Mouse (Mus musculus) adrenal gland, adult 10 weeks (tissue): Measurements from ENCODE around the gene S100pbp. TPM values are rescaled to one million over a fixed set of nuclear protein-coding genes. Genes with fewer than 3 reads are reported as not detected.

Experiments used
- polyA plus RNA-seq: library from polyadenylated mRNA; stranded (reverse); fragments of 350-450 nt; fragmentation: Illumina TruSeq; extraction: RNeasy Lipid Tissue Mini Kit (QIAGEN cat#74804); gene quantifications from one replicate; pipeline ENCODE4 v1.2.3, GENCODE M21; 2014; ENCODE audit warnings: low read depth, low replicate concordance

The S100pbp gene
- 55.9 TPM for polyA plus RNA-seq

DNA sequence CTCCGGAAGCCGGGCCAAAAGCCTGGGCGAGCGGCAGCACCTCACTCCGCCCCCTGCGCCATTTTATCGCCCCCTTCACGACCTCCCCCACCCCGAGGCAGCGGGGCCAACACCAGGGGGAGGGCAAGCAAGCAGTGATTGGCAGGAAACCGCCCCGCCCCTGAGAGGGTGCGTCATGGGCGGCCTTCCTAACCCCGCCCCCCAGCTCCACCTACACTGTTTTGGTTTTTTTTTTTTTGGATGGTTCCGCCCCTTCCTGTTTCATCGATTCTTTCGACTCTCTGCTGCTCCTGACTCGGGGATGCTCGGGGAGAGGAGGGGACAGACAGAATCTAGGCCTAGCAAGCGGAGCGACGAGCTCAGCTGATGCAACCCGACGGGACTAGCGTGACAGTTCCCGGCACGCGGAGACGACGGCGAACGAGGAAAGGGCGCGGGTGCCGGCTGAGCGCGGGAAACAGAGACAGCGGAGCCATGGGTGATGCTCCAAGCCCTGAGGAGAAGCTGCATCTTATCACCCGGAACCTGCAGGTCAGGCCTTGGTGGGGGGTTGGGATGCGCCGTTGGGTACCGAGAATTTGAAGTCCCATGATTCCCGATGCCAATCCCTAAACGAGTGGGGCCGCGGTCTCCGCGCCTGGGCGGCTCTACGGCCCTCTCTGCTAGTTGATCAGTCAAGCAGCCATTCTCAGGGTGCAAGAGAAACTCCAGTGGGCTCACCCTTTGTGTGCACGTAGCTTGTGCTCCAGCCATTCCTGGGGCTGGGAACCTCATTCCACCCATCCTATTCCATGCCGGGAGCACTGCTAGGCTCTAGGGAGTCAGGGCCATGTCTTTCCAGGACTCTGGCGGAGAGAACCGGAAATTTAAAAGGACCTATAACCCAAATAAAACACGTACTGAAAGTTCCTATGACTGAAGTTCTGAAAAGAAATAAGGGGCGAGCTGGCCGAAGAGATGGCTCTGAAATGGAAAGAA is at the start of gene S100pbp, which contains the start of gene Yars:
TSS of gene S100pbp (minus strand) at position 186 of the 978 bp plus-strand sequence.
TSS of gene Yars (plus strand) at position 219 of the 978 bp plus-strand sequence.

DNA sequence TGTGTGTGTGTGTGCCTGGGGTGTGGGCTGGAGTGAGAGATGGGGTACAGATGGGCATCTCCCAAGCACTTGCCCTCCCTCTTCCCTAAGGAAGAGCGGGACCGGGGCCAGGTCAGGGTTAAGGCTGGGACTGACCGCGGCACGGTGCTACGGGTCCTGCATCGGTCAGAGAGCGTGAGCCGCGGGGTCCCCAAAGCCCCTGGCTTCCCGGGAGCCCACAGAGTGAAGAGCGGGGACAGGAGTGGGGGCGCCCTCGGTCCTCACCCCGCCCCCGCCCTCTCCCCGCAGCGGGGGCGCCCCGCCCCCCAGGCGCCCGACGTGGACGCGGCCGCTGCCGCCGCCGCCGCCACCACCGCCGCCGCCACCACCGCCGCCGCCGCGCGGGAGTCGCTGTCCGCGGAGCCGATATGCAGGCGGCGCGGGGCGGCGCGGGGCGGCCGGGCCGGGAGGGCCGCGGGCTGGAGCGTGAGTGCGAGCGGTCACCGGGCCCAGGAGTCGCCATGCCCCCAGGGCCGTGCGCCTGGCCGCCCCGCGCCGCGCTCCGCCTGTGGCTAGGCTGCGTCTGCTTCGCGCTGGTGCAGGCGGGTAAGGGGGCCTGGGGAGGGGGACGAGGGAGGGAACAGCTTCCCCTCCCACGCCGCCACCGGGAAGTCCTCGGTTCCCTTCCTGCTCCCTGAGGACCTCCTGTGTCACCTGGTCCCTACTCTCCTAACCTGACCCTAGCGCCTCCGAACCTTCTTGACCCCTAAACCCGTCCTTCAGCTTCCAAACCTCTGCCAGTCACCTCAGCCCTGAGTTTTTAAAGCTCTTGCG is 52.7 kb downstream of the S100pbp start, which contains the start of gene Fndc5:
TSS of gene Fndc5 (plus strand) at position 421 of the 813 bp plus-strand sequence.

DNA sequence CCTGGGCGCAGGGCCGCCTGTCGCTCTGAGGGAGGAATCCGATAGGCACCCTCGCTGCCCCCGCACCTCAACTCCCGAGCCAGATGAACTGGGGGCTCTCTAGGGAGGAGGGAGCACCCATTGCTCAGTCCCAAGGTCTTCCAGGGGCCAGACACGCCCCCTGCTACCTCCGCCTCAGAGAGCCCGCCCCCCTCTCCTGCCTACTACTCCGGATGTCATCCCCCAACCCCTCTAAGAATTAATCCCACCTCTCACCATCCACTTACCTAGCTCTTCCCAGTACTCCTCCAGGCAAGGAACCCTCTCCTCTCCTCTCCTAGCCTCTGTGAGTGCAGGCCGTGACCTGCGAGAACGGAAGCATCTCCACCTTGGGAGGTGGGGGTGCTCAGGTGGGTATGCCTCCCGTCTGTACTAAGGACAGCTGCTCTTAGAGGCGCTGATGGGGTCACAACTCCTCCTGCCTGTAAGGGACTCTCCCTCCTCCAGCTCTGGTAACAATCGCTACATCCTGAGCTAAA is 67.9 kb downstream of the S100pbp start, which contains the start of gene Hpca:
TSS of gene Hpca (minus strand) at position 468 of the 518 bp plus-strand sequence.

DNA sequence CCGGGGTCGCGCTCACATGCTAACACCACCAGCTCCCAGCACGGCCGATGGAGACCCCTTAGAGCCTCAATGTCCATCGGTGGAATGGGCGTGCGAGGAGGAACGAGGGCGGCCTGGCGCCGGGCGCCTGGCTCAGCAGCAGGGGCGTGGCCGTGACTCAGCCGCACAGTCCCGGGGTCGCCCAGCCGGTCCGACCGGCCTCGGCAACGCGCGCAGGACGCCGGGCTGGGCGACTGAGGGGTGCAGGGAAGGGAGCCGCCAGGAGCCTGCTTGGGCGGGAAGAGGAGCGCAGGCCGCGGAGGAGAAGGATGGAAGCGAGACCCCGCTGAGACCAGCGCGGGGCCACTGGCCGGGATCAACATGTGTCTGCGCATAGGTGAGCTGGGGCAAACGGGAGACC is 84.2 kb downstream of the S100pbp start, which contains the start of gene Tmem54:
TSS of gene Tmem54 (plus strand) at position 193 of the 400 bp plus-strand sequence.

Other genes starting within 250 kb of the S100pbp start
- 1.9 TPM for gene Azin2, start 227.3 kb downstream of the S100pbp start, polyA plus RNA-seq
- gene Ak2, start 197.8 kb downstream of the S100pbp start, polyA plus RNA-seq, result 36.0 TPM
- 7.5 TPM for gene Rnf19b, start 131.5 kb downstream of the S100pbp start, polyA plus RNA-seq
- gene Tmem54, start 84.2 kb downstream of the S100pbp start, polyA plus RNA-seq, result not detected
- gene Hpca, start 67.7 kb downstream of the S100pbp start, polyA plus RNA-seq, result 0.76 TPM
- gene Fndc5, start 52.7 kb downstream of the S100pbp start, polyA plus RNA-seq, result 2.0 TPM
- 11.2 TPM for gene Yars, start within 50 bp of the S100pbp start, polyA plus RNA-seq
- gene C77080, start 71.7 kb upstream of the S100pbp start, polyA plus RNA-seq, result 0.76 TPM
- gene Sync, start 97.9 kb upstream of the S100pbp start, polyA plus RNA-seq, result not detected
- gene Rbbp4, start 145.6 kb upstream of the S100pbp start, polyA plus RNA-seq, result 217 TPM
- 174 TPM for gene Zbtb8os, start 146.0 kb upstream of the S100pbp start, polyA plus RNA-seq
- gene Zbtb8a, start 188.4 kb upstream of the S100pbp start, polyA plus RNA-seq, result 0.99 TPM